Mouse (Mus musculus): ENCODE measurements around the gene Vrk3. TPM values are rescaled to one million over a fixed set of nuclear protein-coding genes. Genes with fewer than 3 reads are reported as not detected.
"Not testable (repeated sequence)": the region's sequence is repeated elsewhere in the genome, so short reads cannot be mapped to it uniquely, and the experiment has no call there.

The Vrk3 gene
- polyA plus RNA-seq, 1 experiment from 2014 or later = 28.1 TPM

GRCm38 (mm10) chr7:44724316-44724715, 23.9 kb upstream of the Vrk3 start:
- H3K27ac ChIP-seq (replicated peaks) = no peak overlapping the region

GRCm38 (mm10) chr7:44726343-44726742, 21.9 kb upstream of the Vrk3 start:
- H3K4me1 ChIP-seq (replicated peaks) = no peaks in the 10 kb centered on the region
- no peaks in the 10 kb centered on the region for H3K9me3 ChIP-seq (replicated peaks)
- no peak overlapping the region for H3K9ac ChIP-seq
- no peaks in the 10 kb centered on the region for H3K27me3 ChIP-seq
- no peaks in the 10 kb centered on the region for H3K36me3 ChIP-seq (replicated peaks)
- no peak overlapping the region for H3K27ac ChIP-seq (replicated peaks)
- no peak overlapping the region for H3K4me3 ChIP-seq (replicated peaks)
- no peak overlapping the region for H3K4me2 ChIP-seq
- ATAC-seq (ENCODE audit: insufficient read depth) = no peak
- 53% methylated on average over 6 of the region's 6 CpGs for WGBS (ENCODE audit: insufficient replicate concordance)

More at GRCm38 (mm10) chr7:44724316-44724715, 23.9 kb upstream of the Vrk3 start:
- Histone ChIP-seq H3K9me3 (replicated peaks) (no peaks in the 10 kb centered on the region), H3K27me3 (no peaks in the 10 kb centered on the region), H3K4me2 (no peak overlapping the region), H3K4me3 (replicated peaks) (no peak overlapping the region), H3K36me3 (replicated peaks) (no peaks in the 10 kb centered on the region), H3K9ac (no peak overlapping the region), H3K4me1 (replicated peaks) (no peaks in the 10 kb centered on the region)
- WGBS (ENCODE audit: insufficient replicate concordance) = 11% methylated on average over 7 of the region's 7 CpGs
- no peak for ATAC-seq (ENCODE audit: insufficient read depth)

GRCm38 (mm10) chr7:44727151-44727550, 21.1 kb upstream of the Vrk3 start:
- Histone ChIP-seq H3K4me3 (replicated peaks) (no peak overlapping the region), H3K9me3 (replicated peaks) (no peaks in the 10 kb centered on the region), H3K9ac (no peak overlapping the region), H3K36me3 (replicated peaks) (no peaks in the 10 kb centered on the region), H3K27ac (replicated peaks) (no peak overlapping the region), H3K27me3 (no peaks in the 10 kb centered on the region), H3K4me1 (replicated peaks) (no peaks in the 10 kb centered on the region), H3K4me2 (no peak overlapping the region)
- WGBS (ENCODE audit: insufficient replicate concordance) = 57% methylated on average over 5 of the region's 5 CpGs
- no peak for ATAC-seq (ENCODE audit: insufficient read depth)

- H3K36me3 ChIP-seq (replicated peaks) = no peaks in the 10 kb centered on the region
- H3K4me3 ChIP-seq (replicated peaks) = no peak overlapping the region
- no peak overlapping the region for H3K27ac ChIP-seq (replicated peaks)
- ATAC-seq (ENCODE audit: insufficient read depth) = no peak
- H3K9ac ChIP-seq = no peak overlapping the region
- 64% methylated on average over 11 of the region's 11 CpGs for WGBS (ENCODE audit: insufficient replicate concordance)
- no peaks in the 10 kb centered on the region for H3K27me3 ChIP-seq
- no peaks in the 10 kb centered on the region for H3K9me3 ChIP-seq (replicated peaks)
- H3K4me1 ChIP-seq (replicated peaks) = no peaks in the 10 kb centered on the region
- no peak overlapping the region for H3K4me2 ChIP-seq
Measured at GRCm38 (mm10) chr7:44728082-44728975, 19.9 kb upstream of the Vrk3 start.

GRCm38 (mm10) chr7:44733723-44734122, 14.5 kb upstream of the Vrk3 start:
- no peaks in the 10 kb centered on the region for H3K9me3 ChIP-seq (replicated peaks)
- H3K27ac ChIP-seq (replicated peaks) = no peak overlapping the region
- H3K27me3 ChIP-seq = no peaks in the 10 kb centered on the region
- WGBS (ENCODE audit: insufficient replicate concordance) = 78% methylated on average over 9 of the region's 9 CpGs
- no peaks in the 10 kb centered on the region for H3K4me1 ChIP-seq (replicated peaks)
- H3K9ac ChIP-seq = no peak overlapping the region
- H3K4me2 ChIP-seq = no peak overlapping the region
- 0 out of 2 replicates have a peak, but pooled peaks cover 3% of the 10 kb centered on the region for H3K36me3 ChIP-seq (replicated peaks)
- ATAC-seq (ENCODE audit: insufficient read depth) = no peak
- H3K4me3 ChIP-seq (replicated peaks) = no peak overlapping the region

- no peak overlapping the region for H3K4me2 ChIP-seq
- H3K9me3 ChIP-seq (replicated peaks) = no peaks in the 10 kb centered on the region
- no peaks in the 10 kb centered on the region; the same call in 1 of the 2 replicates for H3K36me3 ChIP-seq (replicated peaks)
- H3K27ac ChIP-seq (replicated peaks) = no peak overlapping the region
- H3K4me3 ChIP-seq (replicated peaks) = no peak overlapping the region
- peaks cover 11% of the 10 kb centered on the region for H3K27me3 ChIP-seq
- no peak overlapping the region for H3K9ac ChIP-seq
- peaks cover 15% of the 10 kb centered on the region for H3K4me1 ChIP-seq (replicated peaks)
- no peak for ATAC-seq (ENCODE audit: insufficient read depth)
- WGBS (ENCODE audit: insufficient replicate concordance) = 56% methylated on average over 8 of the region's 8 CpGs
Measured at GRCm38 (mm10) chr7:44741361-44741760, 6.9 kb upstream of the Vrk3 start.

GRCm38 (mm10) chr7:44744270-44744669, 3.9 kb upstream of the Vrk3 start:
- Histone ChIP-seq H3K27me3 (peaks cover 11% of the 10 kb centered on the region), H3K36me3 (replicated peaks) (no peaks in the 10 kb centered on the region; the same call in 1 of the 2 replicates), H3K9ac (no peak overlapping the region), H3K9me3 (replicated peaks) (no peaks in the 10 kb centered on the region), H3K4me2 (peak overlapping the region; percentile 76; the same call in 1 of the 2 replicates), H3K4me1 (replicated peaks) (peaks cover 34% of the 10 kb centered on the region), H3K4me3 (replicated peaks) (no peak overlapping the region), H3K27ac (replicated peaks) (no peak overlapping the region)
- whole genome bisulfite sequencing (ENCODE audit: insufficient replicate concordance) = 63% methylated on average over 9 of the region's 9 CpGs
- no peak for ATAC-seq (ENCODE audit: insufficient read depth)

- Histone ChIP-seq H3K36me3 (replicated peaks) (no peaks in the 10 kb centered on the region; the same call in 1 of the 2 replicates), H3K4me2 (peak overlapping the region; percentile 76), H3K27me3 (peaks cover 11% of the 10 kb centered on the region), H3K4me3 (replicated peaks) (peak overlapping the region; percentile 42), H3K27ac (replicated peaks) (no peak overlapping the region), H3K4me1 (replicated peaks) (peaks cover 41% of the 10 kb centered on the region), H3K9ac (0 out of 2 replicates have a peak overlapping the region, but pooled peaks have one; percentile 23), H3K9me3 (replicated peaks) (no peaks in the 10 kb centered on the region)
- WGBS (ENCODE audit: insufficient replicate concordance) = 1% methylated on average over 18 of the region's 18 CpGs
- no peak for ATAC-seq (ENCODE audit: insufficient read depth)
Measured at GRCm38 (mm10) chr7:44745076-44745475, 3.1 kb upstream of the Vrk3 start.

GRCm38 (mm10) chr7:44747115-44747514, 1.1 kb upstream of the Vrk3 start:
- H3K4me2 ChIP-seq = peak overlapping the region; percentile 89
- no peak for ATAC-seq (ENCODE audit: insufficient read depth)
- H3K36me3 ChIP-seq (replicated peaks) = peaks cover 3% of the 10 kb centered on the region
- H3K4me3 ChIP-seq (replicated peaks) = peak overlapping the region; percentile 84
- 62% methylated on average over 4 of the region's 4 CpGs for WGBS (ENCODE audit: insufficient replicate concordance)
- peaks cover 11% of the 10 kb centered on the region for H3K27me3 ChIP-seq
- no peaks in the 10 kb centered on the region for H3K9me3 ChIP-seq (replicated peaks)
- peak overlapping the region; percentile 62 for H3K9ac ChIP-seq
- H3K4me1 ChIP-seq (replicated peaks) = peaks cover 46% of the 10 kb centered on the region
- H3K27ac ChIP-seq (replicated peaks) = no peak overlapping the region

GRCm38 (mm10) chr7:44750950-44751349, 2.7 kb downstream of the Vrk3 start, which contains the start of gene Zfp473:
Zfp473 (minus strand) TSS chr7:44751050.
- 74% methylated on average over 1 of the region's 1 CpGs for WGBS (ENCODE audit: insufficient replicate concordance)
- H3K9me3 ChIP-seq (replicated peaks); H3K27me3 ChIP-seq; H3K27ac ChIP-seq (replicated peaks); ATAC-seq (ENCODE audit: insufficient read depth); H3K9ac ChIP-seq: not testable (repeated sequence)
- peak within 1 kb of the TSS; percentile 89 for H3K4me2 ChIP-seq
- peaks cover 31% of the 10 kb centered on the region for H3K4me1 ChIP-seq (replicated peaks)
- H3K36me3 ChIP-seq (replicated peaks) = peaks cover 41% of the 10 kb centered on the region
- H3K4me3 ChIP-seq (replicated peaks) = peak within 1 kb of the TSS; percentile 84; the same call in 1 of the 2 replicates

- ATAC-seq (ENCODE audit: insufficient read depth) = no peak
- peaks cover 94% of the 10 kb centered on the region for H3K36me3 ChIP-seq (replicated peaks)
- WGBS (ENCODE audit: insufficient replicate concordance) = 77% methylated on average over 2 of the region's 2 CpGs
Measured at GRCm38 (mm10) chr7:44757164-44757563, 9.0 kb downstream of the Vrk3 start.

More at GRCm38 (mm10) chr7:44757164-44757563, 9.0 kb downstream of the Vrk3 start:
- H3K27ac ChIP-seq (replicated peaks) = no peak overlapping the region
- no peak overlapping the region for H3K9ac ChIP-seq
- H3K4me1 ChIP-seq (replicated peaks) = no peaks in the 10 kb centered on the region
- H3K27me3 ChIP-seq = no peaks in the 10 kb centered on the region
- no peak overlapping the region for H3K4me3 ChIP-seq (replicated peaks)
- H3K9me3 ChIP-seq (replicated peaks) = no peaks in the 10 kb centered on the region
- no peak overlapping the region for H3K4me2 ChIP-seq

Data from liver, embryonic 15.5 days (tissue).